Mouse (Mus musculus) megakaryocyte, embryonic 14.5 days (primary cell): Measurements from ENCODE around the gene Cask. TPM values are rescaled to one million over a fixed set of nuclear protein-coding genes. Genes with fewer than 3 reads are reported as not detected.

Source experiments
- H3K27me3 ChIP-seq: replicated peaks from 2 replicates; pipeline ENCODE3; 2012; ENCODE audit warnings: inconsistent platforms
- H3K36me3 ChIP-seq: replicated peaks from 2 replicates; pipeline ENCODE3; 2012; ENCODE audit warnings: low read length, inconsistent platforms, mixed read lengths
- H3K4me1 ChIP-seq: 2 replicates; pipeline ENCODE4 v1.6.1; 2012; ENCODE audit warnings: inconsistent platforms
- H3K4me3 ChIP-seq: replicated peaks from 2 replicates; pipeline ENCODE3; 2012; ENCODE audit warnings: moderate library complexity, mild to moderate bottlenecking, inconsistent platforms
- H3K9me3 ChIP-seq: 2 replicates; pipeline ENCODE4 v1.6.1; 2012; ENCODE audit warnings: inconsistent platforms
- FLI1 ChIP-seq: IDR thresholded peaks from 2 replicates; pipeline ENCODE4 v1.6.1; 2012; ENCODE audit warnings: low read length, inconsistent platforms, mixed read lengths
- GATA1 ChIP-seq: IDR thresholded peaks from 3 replicates; pipeline ENCODE4 v1.6.1; 2012; ENCODE audit warnings: mixed read lengths, low read length, inconsistent platforms, borderline replicate concordance
- polyA plus RNA-seq: library from polyadenylated mRNA; stranded (reverse); fragments of >175 nt; gene quantifications from 2 replicates; pipeline ENCODE4 v1.2.3, GENCODE M21; 2012; ENCODE audit warnings: low replicate concordance; ENCODE audit not compliant: insufficient read depth

Gene Cask
- 0.16 TPM in 1 of 2 replicates, not detected in the other for polyA plus RNA-seq

DNA sequence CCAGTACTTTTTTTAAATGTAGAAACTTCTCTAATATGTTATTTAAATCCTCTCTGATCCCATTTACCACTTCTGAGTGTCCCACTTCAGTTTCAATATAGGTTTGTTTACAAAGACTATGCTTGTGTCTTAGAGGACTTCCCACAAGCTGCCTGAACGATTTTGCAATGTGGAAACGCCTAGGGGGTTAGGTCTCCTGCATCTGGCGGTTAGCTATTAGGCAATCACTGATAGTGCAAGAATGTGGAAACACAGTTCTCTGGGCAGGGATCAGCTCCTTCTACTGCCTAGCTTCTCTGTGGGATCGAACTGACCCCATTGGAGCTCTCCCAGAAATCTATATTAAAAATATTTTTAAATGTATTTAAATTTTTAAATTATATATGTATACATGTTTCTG is at the start of gene Cask:
TSS of gene Cask (minus strand) at position 83 of the 400 bp plus-strand sequence.
- peaks cover 18% of the 10 kb centered on the region for H3K27me3 ChIP-seq
- no peaks in the 10 kb centered on the region for H3K36me3 ChIP-seq
- H3K4me1 ChIP-seq: peaks cover 8% of the 10 kb centered on the region; the same call in 1 of the 2 replicates
- TF ChIP-seq GATA1: no peak
- no peak for TF ChIP-seq FLI1
- H3K4me3 ChIP-seq: no peak within 1 kb of the TSS
- peaks cover 9% of the 10 kb centered on the region; the same call in 1 of the 2 replicates for H3K9me3 ChIP-seq

DNA sequence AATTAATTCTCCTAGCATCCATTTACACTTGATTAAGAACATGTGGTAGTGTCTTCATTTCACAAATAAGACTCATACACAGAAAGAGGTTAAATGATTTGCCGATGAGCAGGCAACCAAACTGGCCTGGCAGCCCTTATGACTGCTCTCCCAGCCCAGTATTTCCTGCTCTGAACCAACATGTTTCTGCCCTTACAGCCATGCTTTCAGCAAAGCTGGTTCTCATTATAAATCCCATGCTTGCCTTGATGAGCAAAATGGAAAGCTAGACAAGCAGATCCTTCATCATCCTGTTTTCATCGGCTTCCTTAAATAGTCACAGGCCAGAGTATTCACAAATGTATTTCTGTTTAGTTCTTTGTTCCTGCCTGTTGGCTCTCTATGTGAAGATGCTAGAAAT is 38.8 kb upstream of the Cask start:
- no peaks in the 10 kb centered on the region for H3K4me1 ChIP-seq
- H3K9me3 ChIP-seq: no peaks in the 10 kb centered on the region
- H3K27me3 ChIP-seq: peaks cover 2% of the 10 kb centered on the region
- no peaks in the 10 kb centered on the region for H3K36me3 ChIP-seq
- TF ChIP-seq GATA1 (no peak), FLI1 (no peak)
- H3K4me3 ChIP-seq: no peak overlapping the region

DNA sequence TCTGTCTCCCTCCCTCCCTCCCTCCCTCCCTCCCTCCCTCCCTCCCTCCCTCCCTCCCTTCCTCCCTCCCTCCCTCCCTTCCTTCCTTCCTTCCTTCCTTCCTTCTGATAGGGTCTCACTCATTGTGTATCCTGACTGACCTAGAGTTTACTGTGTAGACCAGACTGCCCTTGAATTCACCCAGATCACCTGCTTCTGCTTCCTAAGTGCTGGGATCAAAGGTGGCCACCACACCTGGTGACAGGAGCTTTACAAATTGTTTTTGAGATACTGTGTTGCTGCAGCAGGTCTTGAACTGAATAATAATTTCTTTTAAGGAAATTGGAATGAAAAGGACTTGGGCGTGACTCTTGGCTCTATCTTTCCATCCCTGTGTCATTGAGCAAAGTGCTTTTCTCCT is 33.2 kb upstream of the Cask start:
- H3K4me1 ChIP-seq: no peaks in the 10 kb centered on the region
- no peak overlapping the region for H3K4me3 ChIP-seq
- TF ChIP-seq GATA1 (no peak), FLI1 (no peak)
- no peaks in the 10 kb centered on the region for H3K27me3 ChIP-seq
- H3K36me3 ChIP-seq: no peaks in the 10 kb centered on the region
- no peaks in the 10 kb centered on the region for H3K9me3 ChIP-seq

GRCm38 (mm10) chrX:13881969-13882368 is 30.8 kb upstream of the Cask start:
- Histone ChIP-seq H3K9me3 (no peaks in the 10 kb centered on the region), H3K27me3 (no peaks in the 10 kb centered on the region), H3K36me3 (no peaks in the 10 kb centered on the region), H3K4me3 (no peak overlapping the region), H3K4me1 (no peaks in the 10 kb centered on the region)
- no peak for TF ChIP-seq FLI1
- no peak for TF ChIP-seq GATA1

DNA sequence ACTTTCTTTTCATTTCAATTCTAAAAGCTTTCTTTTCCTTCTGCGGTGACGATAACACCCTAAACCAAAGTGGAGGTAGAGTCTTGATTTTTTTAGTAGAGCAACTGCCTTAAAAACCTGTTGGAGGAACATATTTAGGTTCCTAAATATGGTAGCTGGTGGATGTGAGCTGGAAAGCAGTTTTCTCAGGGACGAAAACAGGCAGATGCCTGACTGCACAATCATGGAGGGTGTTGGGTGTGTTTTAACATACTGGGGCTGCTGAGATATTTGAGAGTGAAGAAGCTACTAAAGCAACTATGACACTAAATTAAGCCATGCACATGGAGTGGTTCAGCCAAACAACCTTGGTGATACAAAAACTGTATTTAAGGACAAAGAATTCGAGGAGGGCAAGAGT is 9.0 kb upstream of the Cask start:
- TF ChIP-seq GATA1: no peak
- TF ChIP-seq FLI1: no peak
- H3K36me3 ChIP-seq: no peaks in the 10 kb centered on the region
- no peaks in the 10 kb centered on the region for H3K9me3 ChIP-seq
- H3K4me1 ChIP-seq: no peaks in the 10 kb centered on the region
- no peaks in the 10 kb centered on the region for H3K27me3 ChIP-seq
- H3K4me3 ChIP-seq: no peak overlapping the region

GRCm38 (mm10) chrX:13859051-13859450 is 7.9 kb upstream of the Cask start:
- H3K4me1 ChIP-seq: no peaks in the 10 kb centered on the region
- no peak for TF ChIP-seq GATA1
- no peak for TF ChIP-seq FLI1
- no peaks in the 10 kb centered on the region for H3K9me3 ChIP-seq
- no peaks in the 10 kb centered on the region for H3K36me3 ChIP-seq
- H3K4me3 ChIP-seq: no peak overlapping the region
- no peaks in the 10 kb centered on the region for H3K27me3 ChIP-seq

- peaks cover 14% of the 10 kb centered on the region for H3K9me3 ChIP-seq
- no peaks in the 10 kb centered on the region for H3K36me3 ChIP-seq
- peaks cover 12% of the 10 kb centered on the region for H3K4me1 ChIP-seq
- TF ChIP-seq FLI1 (no peak), GATA1 (no peak)
- no peak overlapping the region for H3K4me3 ChIP-seq
- H3K27me3 ChIP-seq: peaks cover 37% of the 10 kb centered on the region
These were observed 2.7 kb downstream of the Cask start for GRCm38 (mm10) chrX:13848473-13848872.

DNA sequence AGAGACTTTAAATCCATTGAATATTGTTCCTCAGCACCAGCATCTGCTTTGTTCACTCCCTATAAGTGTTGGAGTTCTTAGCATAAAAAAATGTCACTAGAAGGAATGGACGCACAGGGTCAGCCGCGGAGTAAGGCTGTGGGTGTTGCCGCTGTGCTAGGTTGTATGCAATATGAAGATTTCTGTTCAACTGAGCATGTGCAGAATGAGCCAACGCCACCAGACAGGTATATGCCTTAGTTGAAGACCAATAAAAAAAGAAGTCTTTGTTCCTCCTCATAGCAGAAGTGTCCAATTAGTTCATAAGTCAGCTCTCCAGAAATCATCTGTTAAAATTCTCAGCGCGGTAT is 3.7 kb downstream of the Cask start:
- peaks cover 14% of the 10 kb centered on the region for H3K9me3 ChIP-seq
- no peaks in the 10 kb centered on the region for H3K36me3 ChIP-seq
- TF ChIP-seq GATA1 (no peak), FLI1 (no peak)
- peaks cover 39% of the 10 kb centered on the region for H3K27me3 ChIP-seq
- H3K4me1 ChIP-seq: peaks cover 12% of the 10 kb centered on the region
- peak overlapping the region; percentile 93 for H3K4me3 ChIP-seq

- peak overlapping the region; percentile 93 for H3K4me3 ChIP-seq
These were observed 4.3 kb downstream of the Cask start for GRCm38 (mm10) chrX:13846653-13847501.

GRCm38 (mm10) chrX:13845858-13846652 is 5.1 kb downstream of the Cask start:
- H3K9me3 ChIP-seq: peaks cover 14% of the 10 kb centered on the region
- no peaks in the 10 kb centered on the region for H3K36me3 ChIP-seq
- peak overlapping the region; percentile 93 for H3K4me3 ChIP-seq
- H3K27me3 ChIP-seq: peaks cover 39% of the 10 kb centered on the region
- peaks cover 12% of the 10 kb centered on the region for H3K4me1 ChIP-seq
- TF ChIP-seq GATA1: no peak
- no peak for TF ChIP-seq FLI1

More at GRCm38 (mm10) chrX:13846653-13847501, 4.3 kb downstream of the Cask start:
- peaks cover 12% of the 10 kb centered on the region for H3K4me1 ChIP-seq
- no peaks in the 10 kb centered on the region for H3K36me3 ChIP-seq
- peaks cover 39% of the 10 kb centered on the region for H3K27me3 ChIP-seq
- H3K9me3 ChIP-seq: peaks cover 14% of the 10 kb centered on the region
- TF ChIP-seq FLI1 (no peak), GATA1 (no peak)
